In the genomic region with DNA sequence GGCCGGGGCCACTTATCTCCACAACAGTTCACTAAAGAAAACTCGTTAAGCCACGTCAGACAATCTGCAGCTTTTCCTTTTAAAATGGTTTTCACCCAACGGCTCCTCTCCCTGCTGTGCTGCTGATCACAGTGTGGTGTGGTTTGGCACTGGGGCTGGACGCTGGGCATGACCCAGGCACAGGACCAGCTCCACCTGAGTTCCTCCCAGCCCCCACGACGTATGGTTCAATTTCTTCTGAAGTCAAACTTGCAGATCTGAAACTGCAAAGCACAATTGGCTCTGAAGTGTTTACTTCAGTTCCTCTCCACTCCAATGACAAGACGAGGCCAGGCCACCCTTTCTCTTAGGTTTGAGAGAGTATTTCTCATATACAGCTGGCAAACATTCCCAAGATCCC, we compare ENCODE assay signal across 14 mouse cellular contexts. TPM values are rescaled to one million over a fixed set of nuclear protein-coding genes. Genes with fewer than 3 reads are reported as not detected.
DNase-seq lines count a peak whose midpoint lies in the region; ATAC-seq and TF ChIP-seq lines count a peak whose summit lies in the region.
"Had no signal": no experiment of that assay in that cellular context is flagged by ENCODE, and none has a peak within 500 bp of the region (broad histone marks: within the 10 kb centered on the region; RNA-seq: fewer than 3 reads in every experiment).

No protein-coding gene starts in this region.

- 0 out of 2 replicates have a peak overlapping the region, but pooled peaks have one; percentile 5 for H3K9ac ChIP-seq in heart, embryonic 11.5 days (ENCODE audit: low read depth, low read length)
- no peak overlapping the region for H3K9ac ChIP-seq in lung, embryonic 16.5 days (ENCODE audit: low read length)
- H3K9ac ChIP-seq: embryonic facial prominence, embryonic 13.5 days; neural tube, embryonic 12.5 days had no signal

- 19% methylated on average over 8 of the region's 8 CpGs for WGBS in cerebellum, adult 2 months
- WGBS in heart, embryonic 11.5 days (ENCODE audit: insufficient replicate concordance) = 46% methylated on average over 8 of the region's 8 CpGs
- 44% methylated on average over 8 of the region's 8 CpGs for WGBS in lung, embryonic 16.5 days

- TF ChIP-seq POLR2A in cerebellum, adult 2 months (IDR thresholded peaks at IDR 0.05; ENCODE audit: borderline replicate concordance, insufficient read depth, low read length) = no peak

- no peak for TF ChIP-seq CTCF in cerebellum, adult 2 months (IDR thresholded peaks at IDR 0.05; ENCODE audit: borderline replicate concordance, insufficient read depth, low read depth, low read length)

- no peaks in the 10 kb centered on the region for H3K36me3 ChIP-seq in heart, embryonic 11.5 days (ENCODE audit: control insufficient read depth, insufficient read depth, low read length)
- no peaks in the 10 kb centered on the region for H3K36me3 ChIP-seq in lung, embryonic 16.5 days (ENCODE audit: control insufficient read depth, insufficient read depth, low read length)
- H3K36me3 ChIP-seq: embryonic facial prominence, embryonic 13.5 days; hindbrain, embryonic 10.5 days; neural tube, embryonic 12.5 days had no signal

- peak; percentile 49 for DNase-seq in cerebellum, adult 2 months
- DNase-seq in cerebellum, adult 11 months = no peak
- no peak for DNase-seq in heart, postnatal 14 days
- DNase-seq in lung, postnatal 36 days = no peak
- no peak for DNase-seq in frontal cortex, postnatal 25 days (ENCODE audit: low spot score in 2 of 2)
- DNase-seq: kidney, adult 9 months; layer of hippocampus, postnatal 36 days; right cerebral cortex, postnatal 25 days had no signal

- no peak for ATAC-seq in heart, embryonic 11.5 days (replicated peaks; ENCODE audit: insufficient number of reproducible peaks, low FRiP score, low TSS enrichment)
- no peak for ATAC-seq in lung, embryonic 16.5 days (ENCODE audit: low read depth)
- peak; percentile 9 for ATAC-seq in megakaryocyte progenitor cell, adult 5-6 weeks (replicated peaks; ENCODE audit: poor library complexity)

- H3K27me3 ChIP-seq in cerebellum, adult 2 months (ENCODE audit: control insufficient read depth, insufficient read depth, low read length) = no peaks in the 10 kb centered on the region
- no peaks in the 10 kb centered on the region for H3K27me3 ChIP-seq in heart, embryonic 11.5 days (ENCODE audit: control insufficient read depth, insufficient read depth, low read length)
- H3K27me3 ChIP-seq in lung, embryonic 16.5 days (ENCODE audit: control insufficient read depth, insufficient read depth, low read depth, low read length) = no peaks in the 10 kb centered on the region
- H3K27me3 ChIP-seq: embryonic facial prominence, embryonic 13.5 days; neural tube, embryonic 12.5 days had no signal

- H3K4me2 ChIP-seq in heart, embryonic 11.5 days = no peak overlapping the region
- H3K4me2 ChIP-seq in lung, embryonic 16.5 days (ENCODE audit: low read depth, low read length) = no peak overlapping the region
- H3K4me2 ChIP-seq: embryonic facial prominence, embryonic 13.5 days; neural tube, embryonic 12.5 days had no signal

- H3K27ac ChIP-seq in cerebellum, adult 2 months (ENCODE audit: insufficient read depth, low read length) = no peak overlapping the region
- H3K27ac ChIP-seq in heart, embryonic 11.5 days (ENCODE audit: low read depth, low read length) = no peak overlapping the region
- H3K27ac ChIP-seq in lung, embryonic 16.5 days (ENCODE audit: low read length) = peak overlapping the region; percentile 26
- H3K27ac ChIP-seq: embryonic facial prominence, embryonic 13.5 days; hindbrain, embryonic 10.5 days; neural tube, embryonic 12.5 days had no signal

- H3K4me1 ChIP-seq in cerebellum, adult 2 months (ENCODE audit: control insufficient read depth, insufficient read depth, low read length) = peaks cover 23% of the 10 kb centered on the region
- peaks cover 24% of the 10 kb centered on the region for H3K4me1 ChIP-seq in heart, embryonic 11.5 days (ENCODE audit: control insufficient read depth, insufficient read depth, low read length)
- H3K4me1 ChIP-seq in lung, embryonic 16.5 days (replicated peaks; ENCODE audit: control insufficient read depth, insufficient read depth, low read length) = peaks cover 45% of the 10 kb centered on the region
- H3K4me1 ChIP-seq: neural tube, embryonic 12.5 days had no signal

- no peak overlapping the region for H3K4me3 ChIP-seq in cerebellum, adult 2 months (replicated peaks; ENCODE audit: insufficient read depth, low read depth, low read length)
- H3K4me3 ChIP-seq in heart, embryonic 11.5 days (ENCODE audit: low read depth, low read length) = no peak overlapping the region
- H3K4me3 ChIP-seq in lung, embryonic 16.5 days (ENCODE audit: low read length) = no peak overlapping the region
- H3K4me3 ChIP-seq: embryonic facial prominence, embryonic 13.5 days; hindbrain, embryonic 10.5 days; neural tube, embryonic 12.5 days had no signal

- H3K9me3 ChIP-seq in heart, embryonic 11.5 days (replicated peaks; ENCODE audit: control insufficient read depth, low read length) = no peaks in the 10 kb centered on the region
- no peaks in the 10 kb centered on the region for H3K9me3 ChIP-seq in lung, embryonic 16.5 days (ENCODE audit: control insufficient read depth, low read length)
- H3K9me3 ChIP-seq: embryonic facial prominence, embryonic 13.5 days; hindbrain, embryonic 10.5 days; neural tube, embryonic 12.5 days had no signal

- intact Hi-C loops in heart, postnatal 14 days (cut with DNase I) = no loop called here

RNA-seq across cellular contexts. Expression of a gene that starts 39.1 kb away (rescaled TPM):
- polyA plus RNA-seq in cerebellum, adult 2 months (2012; rRNA removed) = 16.3 and 17.3 TPM in 2 replicates
- polyA plus RNA-seq in heart, embryonic 11.5 days (2014; fragmentation: Nextera tagmentation; extraction: Ambion mirVana) = 5.0 and 6.2 TPM in 2 replicates
- total RNA-seq in heart, postnatal 14 days (2021) = 10 to 100 TPM; 13.9 to 15.9 TPM
- 3.2 and 3.5 TPM in 2 replicates for polyA plus RNA-seq in lung, embryonic 16.5 days (2015; fragmentation: Nextera tagmentation; extraction: Ambion mirVana)
- total RNA-seq in megakaryocyte progenitor cell, adult 5-6 weeks (2015) = 8.0 and 11.2 TPM in 2 replicates
- total RNA-seq in megakaryocyte progenitor cell, adult 5-6 weeks (2017) = 7.1 and 7.8 TPM in 2 replicates

Comparison
In these comparisons a context has a peak if more than half of its experiments do, and no peak if none do; other contexts are left out.
1. DNase-seq: peak in cerebellum, adult 2 months (2 of 2); none in cerebellum, adult 11 months (single experiment), heart, postnatal 14 days (0 of 2), lung, postnatal 36 days (single experiment) and frontal cortex, postnatal 25 days (0 of 2).